Mouse (Mus musculus): ENCODE measurements at regions not wholly inside any gene's neighbourhood (a gene's known extent, or its start where the extent isn't known, plus 50 kb on each side); places are given as distances from the start of the nearest gene placed in this dataset.

GRCm38 (mm10) chr6:53120385-53120784 is 52.0 kb upstream of the Jazf1 start:
- TF ChIP-seq CTCF (IDR thresholded peaks at IDR 0.05) (no peak), EP300 (IDR thresholded peaks at IDR 0.05) (no peak)

Measured in lung, postnatal 0 days (tissue).